Mouse (Mus musculus): ENCODE results near the gene Ppp1r9b. TPM values are rescaled to one million over a fixed set of nuclear protein-coding genes. Genes with fewer than 3 reads are reported as not detected.

Gene Ppp1r9b
- 3.9 and 5.8 TPM in 2 replicates for polyA plus RNA-seq (2015; fragmentation: Nextera tagmentation; extraction: Ambion mirVana)

DNA sequence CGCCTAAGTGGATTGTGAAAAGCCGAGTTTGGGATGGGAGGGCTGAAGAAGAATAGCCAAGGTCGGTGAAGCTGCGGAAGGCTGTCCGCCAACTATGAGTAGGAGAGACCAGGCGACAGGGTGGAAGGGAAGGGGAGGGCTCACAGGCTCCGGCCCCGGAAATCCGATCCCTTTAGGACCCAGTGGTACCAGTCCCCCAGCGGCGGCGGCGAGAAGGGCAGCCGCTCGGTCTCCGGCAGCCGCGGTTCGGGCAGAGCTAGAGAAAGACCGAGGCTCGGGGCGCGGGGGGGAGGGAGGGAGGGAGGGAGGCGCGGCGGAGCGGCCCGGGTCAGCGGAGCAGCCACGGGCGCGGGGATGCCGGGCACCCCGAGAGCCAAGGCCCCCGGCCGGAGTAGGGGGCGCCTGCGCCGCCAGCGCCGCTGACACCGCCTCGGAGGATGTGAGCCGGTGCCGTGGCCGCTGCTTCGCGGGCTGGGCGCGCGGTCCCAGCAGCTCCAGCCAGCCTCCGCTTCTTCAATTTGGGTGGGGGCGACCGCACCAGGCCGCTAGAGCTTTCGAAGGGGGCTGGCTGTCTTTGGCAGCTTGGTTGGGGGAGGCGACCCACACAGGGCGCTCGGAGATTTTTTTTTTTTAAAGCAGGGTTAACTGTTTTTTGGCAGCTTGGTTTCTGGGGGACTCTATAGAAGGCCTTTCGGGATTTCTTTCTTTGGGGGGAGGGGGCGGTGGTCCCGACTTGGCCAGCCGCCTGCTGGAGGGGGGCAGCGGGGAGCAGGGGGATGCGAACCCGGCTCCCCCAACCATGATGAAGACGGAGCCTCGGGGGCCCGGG, at the start of gene Ppp1r9b:
Gene Ppp1r9b (plus strand): TSS at position 287 of the 829 bp plus-strand sequence.

DNA sequence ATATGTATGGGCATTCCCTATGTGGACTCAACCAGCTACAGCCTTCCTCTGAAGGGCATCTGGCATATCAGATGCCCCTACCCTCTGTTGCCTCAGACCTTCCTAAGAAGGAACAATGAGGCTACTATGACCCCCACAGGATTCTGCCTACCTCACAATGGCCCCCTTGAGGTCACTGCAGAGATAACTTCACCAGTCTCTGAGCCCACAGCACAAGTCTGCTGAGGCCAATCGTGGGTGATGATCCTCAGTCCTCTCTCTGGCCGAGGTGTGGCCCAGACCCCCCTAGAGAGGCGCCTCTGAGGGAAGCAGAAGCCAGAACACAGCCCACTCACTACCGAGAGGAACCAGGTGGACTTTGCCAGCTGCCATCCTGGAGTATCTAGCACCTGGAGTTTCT, 23.4 kb upstream of the Ppp1r9b start, which contains the start of gene Hils1:
Gene Hils1 (plus strand): TSS at position 175 of the 400 bp plus-strand sequence.

DNA sequence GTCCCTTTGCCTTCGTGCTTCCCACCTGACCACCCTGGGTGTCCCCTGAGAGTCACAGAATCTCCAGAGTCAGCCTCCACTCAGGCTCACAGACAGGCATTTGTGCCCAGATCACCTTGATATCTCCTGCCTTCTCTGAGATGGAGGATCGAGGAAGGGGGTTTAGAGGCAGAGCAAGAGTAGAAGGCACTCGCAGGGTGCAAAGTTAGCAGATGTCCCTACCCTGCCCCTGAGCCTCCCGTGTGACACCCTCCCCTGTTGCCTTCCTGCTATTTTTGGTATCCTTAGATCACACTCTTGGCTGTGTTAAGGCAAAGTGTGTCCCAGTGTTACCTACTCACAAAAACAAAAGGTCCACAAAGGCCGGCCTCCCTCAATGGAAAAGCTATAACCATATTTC, 14.6 kb upstream of the Ppp1r9b start, which contains the start of gene Sgca:
Gene Sgca (minus strand): TSS at position 129 of the 400 bp plus-strand sequence.

DNA sequence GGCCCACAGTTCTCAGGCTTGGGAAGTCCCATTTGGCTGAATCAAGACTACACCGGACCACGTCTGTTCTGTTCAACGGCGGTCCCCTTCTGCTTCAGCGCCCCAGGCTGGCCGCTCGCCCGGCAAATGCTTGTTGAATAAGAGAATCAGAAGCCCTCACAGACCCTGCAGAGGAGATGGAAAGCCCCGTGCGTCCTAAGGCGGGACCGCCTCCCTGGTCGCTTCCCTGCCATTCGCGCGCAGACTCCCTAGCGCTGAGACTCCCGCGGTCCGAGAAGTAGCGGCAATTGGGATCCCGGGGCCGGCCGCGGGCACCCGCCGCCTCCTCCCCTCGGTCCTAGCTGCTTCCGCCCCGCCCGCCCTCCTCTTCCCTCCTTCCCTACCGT, 18.8 kb downstream of the Ppp1r9b start, which contains the start of gene Samd14:
Gene Samd14 (plus strand): TSS at position 251 of the 386 bp plus-strand sequence.

DNA sequence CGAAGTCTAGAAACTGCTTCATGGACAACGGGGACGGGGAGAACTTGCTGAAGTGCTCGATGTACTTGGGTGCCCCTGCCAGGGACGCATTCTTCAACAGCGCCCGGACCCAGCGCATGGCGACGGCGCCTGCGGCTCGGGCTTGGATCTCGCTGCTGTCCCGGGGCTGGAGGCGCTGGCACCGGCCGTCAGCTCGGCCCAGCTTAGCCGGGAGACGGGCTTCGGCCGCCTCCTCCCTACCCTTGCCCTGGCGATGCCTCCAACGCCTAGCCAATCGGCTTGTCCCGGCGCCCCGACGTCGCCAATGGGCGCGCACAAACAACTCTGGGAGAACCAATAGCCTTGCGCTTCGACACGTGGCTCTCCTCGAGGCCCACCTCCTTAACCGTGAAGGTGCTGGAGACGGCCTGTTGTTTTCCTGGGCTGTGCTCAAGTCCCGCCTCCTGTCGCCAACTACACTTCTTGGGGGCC, 50.3 kb downstream of the Ppp1r9b start, which contains the start of gene Pdk2:
Gene Pdk2 (minus strand): TSS at position 216 of the 471 bp plus-strand sequence.

Other genes with a start within 250 kb of the Ppp1r9b start
- gene Cdc34b, start 249.3 kb upstream of the Ppp1r9b start, polyA plus RNA-seq (2015; fragmentation: Nextera tagmentation; extraction: Ambion mirVana) = 0.12 and 0.18 TPM in 2 replicates
- gene Tmem92, start 208.3 kb upstream of the Ppp1r9b start, polyA plus RNA-seq (2015; fragmentation: Nextera tagmentation; extraction: Ambion mirVana) = not detected in 2 replicates
- gene Col1a1, start 54.8 kb upstream of the Ppp1r9b start, polyA plus RNA-seq (2015; fragmentation: Nextera tagmentation; extraction: Ambion mirVana) = 1,518 and 2,228 TPM in 2 replicates
- 0.46 TPM in 1 of 2 replicates, not detected in the other for gene Hils1, start 23.4 kb upstream of the Ppp1r9b start, polyA plus RNA-seq (2015; fragmentation: Nextera tagmentation; extraction: Ambion mirVana)
- gene Sgca, start 14.7 kb upstream of the Ppp1r9b start, polyA plus RNA-seq (2015; fragmentation: Nextera tagmentation; extraction: Ambion mirVana) = 138 and 183 TPM in 2 replicates
- gene Samd14, start 18.8 kb downstream of the Ppp1r9b start, polyA plus RNA-seq (2015; fragmentation: Nextera tagmentation; extraction: Ambion mirVana) = 5.7 and 6.2 TPM in 2 replicates
- 210 and 241 TPM in 2 replicates for gene Pdk2, start 50.3 kb downstream of the Ppp1r9b start, polyA plus RNA-seq (2015; fragmentation: Nextera tagmentation; extraction: Ambion mirVana)
- gene Itga3, start 85.8 kb downstream of the Ppp1r9b start, polyA plus RNA-seq (2015; fragmentation: Nextera tagmentation; extraction: Ambion mirVana) = 0.95 and 1.1 TPM in 2 replicates
- 0.64 and 1.00 TPM in 2 replicates for gene Dlx3, start 129.1 kb downstream of the Ppp1r9b start, polyA plus RNA-seq (2015; fragmentation: Nextera tagmentation; extraction: Ambion mirVana)
- gene Dlx4, start 155.2 kb downstream of the Ppp1r9b start, polyA plus RNA-seq (2015; fragmentation: Nextera tagmentation; extraction: Ambion mirVana) = 0.09 and 0.13 TPM in 2 replicates